Mouse (Mus musculus) layer of hippocampus, adult 9-10 months (tissue): ENCODE data around the gene Hist2h2be.
"Not testable (repeated sequence)": the region's sequence is repeated elsewhere in the genome, so short reads cannot be mapped to it uniquely, and the experiment has no call there.

ENCODE experiments used
- DNase-seq: peaks from one replicate; pipeline ENCODE4 v3.0.0; 2022; ENCODE audit warnings: low spot score

Gene Hist2h2be

DNA sequence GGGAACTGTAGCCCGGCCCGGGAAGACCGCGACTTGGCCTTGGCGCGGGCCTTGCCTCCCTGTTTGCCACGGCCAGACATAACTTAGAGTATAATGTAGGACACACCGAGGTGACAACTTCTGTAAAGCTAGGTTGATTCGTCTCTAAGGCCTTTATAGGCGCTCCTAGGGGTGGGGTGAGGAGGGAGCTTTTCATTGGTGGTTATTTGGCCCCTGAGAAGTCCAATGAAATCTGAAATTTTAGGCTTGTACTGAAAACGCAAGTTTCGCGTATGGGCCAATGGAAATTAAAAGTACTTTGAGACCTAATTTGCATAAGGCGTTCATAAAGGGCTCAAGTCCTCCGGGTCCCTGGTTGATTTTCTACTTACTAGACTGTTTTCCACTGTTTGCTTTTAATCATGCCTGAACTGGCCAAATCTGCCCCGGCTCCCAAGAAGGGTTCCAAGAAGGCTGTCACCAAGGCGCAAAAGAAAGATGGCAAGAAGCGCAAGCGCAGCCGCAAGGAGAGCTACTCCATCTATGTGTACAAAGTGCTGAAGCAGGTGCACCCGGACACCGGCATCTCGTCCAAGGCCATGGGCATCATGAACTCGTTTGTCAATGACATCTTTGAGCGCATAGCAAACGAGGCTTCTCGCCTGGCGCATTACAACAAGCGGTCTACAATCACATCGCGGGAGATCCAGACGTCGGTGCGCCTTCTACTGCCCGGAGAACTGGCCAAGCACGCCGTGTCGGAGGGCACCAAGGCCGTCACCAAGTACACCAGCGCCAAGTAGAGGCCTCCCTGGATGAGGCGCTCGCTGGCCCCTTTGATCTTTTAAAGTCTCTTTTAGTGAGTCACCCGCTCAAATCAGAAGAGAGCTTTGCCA is at the start of gene Hist2h2be, which contains the start of gene Hist2h2ac:
Gene Hist2h2be, plus strand, starts transcription at position 355 of the 875 bp plus-strand sequence.
Gene Hist2h2ac, minus strand, starts transcription at position 116 of the 875 bp plus-strand sequence.
- peak; percentile 95 for DNase-seq

DNA sequence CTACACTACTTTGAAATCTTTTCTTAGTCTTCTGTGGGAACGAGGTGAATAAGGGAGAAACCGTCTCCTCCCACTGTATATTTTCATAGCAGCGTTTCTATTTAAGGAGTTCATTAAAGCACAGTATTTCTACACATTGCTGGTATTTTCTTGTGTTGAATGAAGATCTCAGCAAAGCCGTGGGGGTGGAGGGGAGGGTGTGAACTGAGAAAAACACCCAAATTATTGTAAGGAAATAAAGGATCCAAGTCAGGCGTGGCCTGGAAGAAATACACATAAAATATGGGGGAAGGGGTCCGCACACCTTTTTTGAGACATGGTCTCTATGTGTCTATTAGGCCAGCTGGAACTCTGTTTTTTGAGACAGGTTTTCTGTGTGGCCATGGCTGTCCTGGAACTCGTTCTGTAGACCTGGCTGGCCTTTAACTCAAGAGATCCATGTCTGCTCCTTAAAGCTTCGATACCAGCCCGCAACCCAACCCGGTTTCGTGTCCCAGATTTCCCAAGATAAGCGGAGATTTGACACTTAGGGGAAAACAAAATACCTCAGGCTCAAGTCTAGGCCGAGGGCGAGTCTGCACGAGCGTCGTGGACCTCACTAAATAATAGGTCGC is 49.2 kb upstream of the Hist2h2be start:
- peak; percentile 60 for DNase-seq

DNA sequence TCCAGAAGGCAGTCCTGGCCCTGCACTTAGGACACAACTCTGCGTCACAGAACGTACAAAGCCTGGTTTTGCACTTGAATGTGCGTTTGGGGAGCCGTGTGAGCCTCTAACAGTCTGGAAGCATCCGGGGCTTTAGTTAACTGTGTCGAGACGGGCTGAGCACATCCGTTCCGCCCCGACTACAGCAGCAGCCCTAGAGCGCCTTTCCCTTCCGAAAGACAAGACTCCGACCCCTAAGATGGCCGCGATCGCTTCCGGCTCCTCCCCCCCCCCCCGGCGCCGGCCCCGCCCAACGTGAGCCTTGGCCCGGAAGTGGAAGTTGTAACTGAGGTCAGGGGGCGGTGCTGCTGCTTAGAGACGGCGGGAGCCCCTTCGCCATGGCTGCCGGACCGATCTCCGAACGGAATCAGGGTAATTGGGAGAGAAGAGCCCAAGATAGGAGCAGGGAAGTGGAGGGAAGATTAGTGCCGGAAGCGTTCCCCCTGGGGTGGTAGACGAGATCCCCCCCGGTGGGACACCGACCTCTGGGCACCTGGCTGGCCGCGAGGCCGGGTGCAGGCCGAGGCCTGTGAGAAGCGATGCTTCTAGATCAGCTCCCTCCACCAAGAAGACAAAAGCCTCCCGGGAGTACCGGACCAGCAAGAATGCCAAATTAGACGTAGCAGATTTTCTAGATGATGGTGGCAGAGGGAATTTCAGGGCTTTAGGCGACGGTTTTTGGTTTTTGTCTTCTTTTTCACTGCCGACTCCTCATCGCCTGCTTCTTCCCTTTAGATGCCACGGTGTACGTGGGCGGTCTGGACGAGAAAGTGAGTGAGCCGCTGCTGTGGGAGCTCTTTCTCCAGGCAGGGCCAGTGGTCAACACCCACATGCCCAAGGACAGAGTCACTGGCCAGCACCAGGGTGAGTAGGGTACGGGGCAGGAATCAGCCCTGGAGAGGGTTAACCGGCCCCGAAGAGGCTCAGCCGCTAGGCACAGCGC is 48.4 kb upstream of the Hist2h2be start, which contains the start of gene Sf3b4:
Gene Sf3b4, plus strand, starts transcription at position 136 of the 982 bp plus-strand sequence.
- DNase-seq, result no peak

DNA sequence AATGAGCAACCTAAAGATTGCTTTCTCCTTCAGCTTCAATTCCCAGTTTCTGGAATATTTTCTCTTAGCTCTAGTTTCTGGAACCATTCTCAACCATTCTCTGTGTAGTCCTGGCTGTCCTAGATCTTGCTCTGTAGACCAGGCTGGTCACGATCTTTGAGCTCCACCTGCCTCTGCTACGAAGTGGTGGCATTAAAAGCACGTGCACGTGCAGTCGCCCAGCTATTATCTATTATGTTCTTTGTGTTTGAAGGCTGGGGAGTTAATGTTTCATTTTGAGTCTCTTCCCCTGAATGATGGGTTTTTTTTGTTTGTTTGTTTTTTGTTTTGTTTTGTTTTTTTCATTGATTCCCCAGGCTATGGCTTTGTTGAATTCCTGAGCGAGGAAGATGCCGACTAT is 47.7 kb upstream of the Hist2h2be start:
- DNase-seq, result no peak

DNA sequence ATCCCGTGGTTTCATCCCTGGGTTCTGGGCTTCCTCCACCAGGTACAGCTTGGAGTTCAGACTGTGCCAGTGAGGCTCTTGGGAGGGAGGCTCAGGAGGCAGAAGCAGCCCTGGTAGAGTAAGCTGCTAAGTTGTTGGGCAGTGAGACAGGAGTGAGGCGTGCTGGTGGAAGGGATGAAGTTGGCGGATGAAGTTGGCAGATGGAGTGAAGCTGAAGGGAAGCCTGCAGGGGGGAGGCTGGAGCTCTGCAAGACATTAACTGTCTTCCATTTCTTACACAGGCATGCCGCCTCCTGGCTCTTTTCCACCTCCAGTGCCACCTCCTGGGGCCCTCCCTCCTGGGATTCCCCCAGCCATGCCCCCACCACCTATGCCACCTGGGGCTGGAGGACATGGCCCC is 46.9 kb upstream of the Hist2h2be start:
- DNase-seq, result not testable (repeated sequence)

DNA sequence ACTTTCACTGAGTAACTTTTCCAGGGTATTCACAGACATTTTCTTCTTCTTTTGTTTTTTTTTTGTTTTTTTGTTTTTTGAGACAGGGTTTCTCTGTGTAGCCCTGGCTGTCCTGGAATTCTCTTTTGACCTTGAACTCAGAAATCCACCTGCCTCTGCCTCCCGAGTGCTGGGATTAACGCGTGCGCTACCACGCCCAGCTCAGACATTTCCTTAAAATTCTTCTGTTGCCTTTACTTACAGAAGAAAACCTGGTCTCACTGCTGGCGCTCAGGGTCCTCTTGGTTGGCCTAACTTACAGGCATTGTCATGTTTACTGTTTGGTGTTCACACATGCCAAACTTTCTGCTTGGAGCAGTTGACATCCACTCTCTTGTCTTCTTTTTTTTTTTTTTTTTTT is 45.7 kb upstream of the Hist2h2be start:
- DNase-seq, result no peak

DNA sequence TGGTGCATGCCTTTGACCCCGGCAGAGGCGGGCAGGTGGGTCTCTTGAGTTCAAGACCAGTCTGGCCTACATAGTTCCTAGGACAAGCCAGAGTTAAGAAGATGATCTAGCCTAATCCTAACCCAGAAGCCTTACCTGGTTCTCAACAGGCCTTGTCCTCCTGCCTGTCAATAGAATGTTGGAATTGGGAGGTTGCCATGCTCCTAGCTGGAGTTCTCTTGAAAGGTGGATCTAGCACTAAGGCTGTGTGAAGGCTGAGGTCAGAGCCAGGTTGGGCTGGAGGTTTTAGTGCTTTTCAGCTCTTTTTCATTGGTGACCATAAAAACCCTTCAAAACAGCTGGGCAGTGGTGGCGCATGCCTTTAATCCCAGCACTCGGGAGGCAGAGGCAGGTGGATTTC is 42.5 kb upstream of the Hist2h2be start:
- DNase-seq, result no peak

DNA sequence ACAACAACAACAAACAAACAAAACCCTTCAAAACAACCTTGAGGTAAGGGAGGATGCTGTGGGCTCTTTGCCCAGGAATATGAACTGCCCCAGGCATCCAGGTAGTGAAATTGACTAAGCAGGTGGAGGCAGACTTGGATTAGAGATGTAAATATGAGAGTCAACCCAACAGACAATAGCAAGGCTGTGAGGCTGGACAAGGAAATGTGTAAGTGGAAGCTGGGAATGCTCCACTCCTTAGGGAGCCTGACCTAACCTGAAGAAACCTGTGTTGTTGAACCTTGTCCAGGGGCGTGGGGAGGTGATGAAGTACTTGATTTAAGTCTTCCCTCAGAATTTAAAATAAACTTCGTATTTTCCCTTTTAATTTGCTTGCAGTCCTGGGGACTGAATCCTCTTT is 42.0 kb upstream of the Hist2h2be start:
- no peak for DNase-seq

DNA sequence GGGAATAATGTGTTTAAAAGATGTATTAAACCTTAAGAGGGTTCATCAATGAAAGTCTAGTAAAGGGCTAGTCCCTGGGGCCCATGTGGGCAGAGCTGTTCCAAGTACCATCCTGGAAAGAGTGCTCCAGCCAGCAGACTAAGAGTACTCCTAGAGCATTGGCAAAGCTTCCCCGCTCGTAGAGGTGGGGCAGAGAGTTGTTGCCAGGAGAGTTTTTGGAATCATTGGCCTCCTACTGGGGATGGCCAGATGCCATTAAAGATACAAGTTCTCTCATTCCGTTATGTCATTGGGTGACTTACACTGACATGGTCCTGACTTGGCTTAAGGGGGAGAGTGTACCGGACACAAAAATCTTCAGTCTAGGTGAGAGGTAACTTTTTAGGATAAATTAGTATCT is 41.4 kb upstream of the Hist2h2be start:
- no peak for DNase-seq

DNA sequence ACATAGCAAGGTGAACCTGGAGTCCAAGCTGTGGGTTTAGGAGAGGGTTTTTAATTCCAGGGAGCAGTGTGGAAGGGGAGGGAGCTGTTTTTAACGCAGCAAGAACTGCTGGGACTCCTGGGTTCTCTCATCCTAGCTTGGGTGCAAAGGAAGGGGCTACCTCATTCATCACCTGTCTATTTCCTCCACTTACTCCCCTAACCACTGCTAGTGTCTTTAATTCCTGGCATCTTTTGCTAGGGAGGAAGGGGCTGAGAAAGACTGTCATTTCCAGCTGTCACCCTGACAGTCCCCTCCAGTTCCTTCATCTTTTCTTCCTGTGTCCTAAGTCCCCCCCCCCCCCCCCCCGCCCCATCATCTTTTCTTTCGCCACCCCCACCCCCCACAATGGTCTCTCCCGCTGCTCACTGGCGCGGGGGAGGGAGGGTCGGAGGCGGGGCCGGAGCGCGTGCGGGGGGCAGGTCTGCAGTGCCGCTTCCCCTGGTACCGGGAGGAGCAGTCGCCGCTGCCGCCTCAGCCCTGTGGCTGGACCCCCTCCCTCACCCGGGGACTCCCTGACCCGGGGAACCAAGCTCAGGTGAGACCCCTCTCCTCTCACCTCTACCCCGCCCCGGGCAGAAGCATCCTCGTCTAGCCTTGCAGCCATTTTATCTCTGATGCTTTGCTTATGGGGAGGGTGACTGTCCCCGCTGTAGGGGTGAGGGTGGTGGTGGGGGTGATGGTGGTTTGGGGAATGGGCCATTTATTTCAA is 40.0 kb upstream of the Hist2h2be start, which contains the start of gene Sv2a:
Gene Sv2a, plus strand, starts transcription at position 425 of the 751 bp plus-strand sequence.
- DNase-seq, result no peak

DNA sequence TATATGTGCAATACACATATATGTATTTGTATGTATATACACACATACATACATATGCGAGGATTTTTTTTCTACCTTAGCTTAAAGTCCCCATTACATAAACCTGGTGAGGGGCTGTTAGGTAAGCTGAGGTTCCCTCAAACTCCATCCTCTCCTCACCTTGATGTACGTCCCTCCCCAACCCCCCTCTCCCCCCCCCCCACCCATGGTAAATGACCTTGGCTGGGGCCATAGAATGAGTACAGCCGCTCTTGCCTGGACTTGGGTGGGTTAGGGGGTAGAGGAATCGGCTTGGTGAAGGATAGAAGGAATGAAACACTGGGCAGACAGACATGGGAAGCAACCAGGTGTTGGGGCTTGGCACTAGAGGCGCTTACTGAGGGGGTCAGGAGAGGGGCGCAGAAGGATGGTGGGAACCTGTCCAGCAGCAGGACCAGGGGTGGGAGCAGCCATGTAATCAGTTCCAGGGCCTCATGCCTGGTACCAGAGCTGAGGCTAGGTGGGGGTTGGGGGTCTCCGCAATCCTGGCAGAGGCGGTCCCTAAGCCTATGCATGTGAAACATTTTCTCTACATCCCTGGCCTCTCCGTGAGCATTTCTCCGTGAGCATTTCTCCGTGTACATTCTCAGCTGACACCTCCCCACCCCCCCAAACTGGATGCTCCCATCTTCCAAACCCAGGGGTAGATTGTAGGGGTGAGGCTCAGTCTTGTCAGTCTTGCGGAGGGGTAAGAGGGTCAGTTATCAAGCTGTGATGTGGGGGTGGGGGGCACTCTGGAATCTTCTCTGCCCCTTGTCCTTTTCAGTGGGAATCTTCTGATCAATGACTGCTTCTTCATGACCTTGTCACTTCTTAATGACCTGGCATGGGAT is 39.2 kb upstream of the Hist2h2be start:
- no peak for DNase-seq

DNA sequence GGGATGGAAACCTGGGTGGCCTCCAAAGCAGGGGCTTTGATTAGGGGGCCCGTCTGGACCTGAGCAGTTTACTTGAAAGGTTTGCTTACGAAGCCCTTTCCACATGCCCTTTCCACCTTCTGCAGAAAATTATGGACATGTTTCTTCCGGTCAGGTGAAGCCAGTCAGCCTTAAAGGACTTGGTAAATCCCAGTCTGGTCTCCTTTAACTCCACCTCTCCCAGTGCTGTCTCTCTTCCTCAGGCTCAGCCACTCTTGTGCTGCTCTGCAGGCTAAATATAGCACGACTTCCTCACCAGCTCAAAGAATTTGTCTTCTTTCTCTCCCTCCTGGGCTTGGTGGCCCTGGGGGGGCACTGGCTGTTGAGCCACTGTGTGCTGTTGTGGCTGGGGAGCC is 38.5 kb upstream of the Hist2h2be start:
- no peak for DNase-seq

DNA sequence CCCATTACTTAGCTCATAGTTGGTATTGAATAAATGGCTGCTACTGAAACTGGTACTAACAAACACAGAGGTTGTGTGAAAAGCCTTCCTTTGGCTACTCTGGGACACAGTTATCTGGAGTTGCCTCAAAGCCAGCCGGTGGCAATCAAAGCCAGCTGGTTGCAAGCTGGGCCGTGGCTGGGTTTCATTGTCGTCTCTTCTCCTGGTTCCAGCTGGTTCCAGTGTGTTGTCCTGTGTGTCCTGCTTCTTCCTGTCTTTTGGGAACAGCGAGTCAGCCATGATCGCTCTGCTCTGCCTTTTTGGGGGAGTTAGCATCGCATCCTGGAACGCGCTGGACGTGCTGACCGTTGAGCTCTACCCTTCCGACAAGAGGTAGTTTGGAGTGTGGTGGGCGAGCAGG is 27.9 kb upstream of the Hist2h2be start:
- DNase-seq, result no peak

DNA sequence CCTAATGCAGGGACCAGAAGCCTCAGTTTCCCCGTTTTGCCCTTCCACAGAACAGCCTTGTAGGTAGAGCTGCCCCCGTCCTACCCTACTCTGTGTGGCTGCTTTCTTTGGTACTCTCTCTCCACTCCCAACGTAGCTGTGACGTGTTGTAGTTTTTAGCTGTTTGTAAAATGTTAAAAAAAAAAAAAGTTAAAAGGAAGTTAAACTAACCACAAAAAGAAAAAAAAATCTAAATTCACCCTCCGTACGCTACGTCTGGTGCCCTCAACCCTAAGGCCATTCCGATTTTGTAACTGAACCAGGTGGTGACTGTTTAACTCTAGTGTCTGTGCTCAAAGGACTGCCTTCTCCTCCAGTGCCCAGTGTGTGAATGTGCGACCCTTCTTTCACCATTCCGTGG is 26.0 kb upstream of the Hist2h2be start:
- DNase-seq, result no peak

DNA sequence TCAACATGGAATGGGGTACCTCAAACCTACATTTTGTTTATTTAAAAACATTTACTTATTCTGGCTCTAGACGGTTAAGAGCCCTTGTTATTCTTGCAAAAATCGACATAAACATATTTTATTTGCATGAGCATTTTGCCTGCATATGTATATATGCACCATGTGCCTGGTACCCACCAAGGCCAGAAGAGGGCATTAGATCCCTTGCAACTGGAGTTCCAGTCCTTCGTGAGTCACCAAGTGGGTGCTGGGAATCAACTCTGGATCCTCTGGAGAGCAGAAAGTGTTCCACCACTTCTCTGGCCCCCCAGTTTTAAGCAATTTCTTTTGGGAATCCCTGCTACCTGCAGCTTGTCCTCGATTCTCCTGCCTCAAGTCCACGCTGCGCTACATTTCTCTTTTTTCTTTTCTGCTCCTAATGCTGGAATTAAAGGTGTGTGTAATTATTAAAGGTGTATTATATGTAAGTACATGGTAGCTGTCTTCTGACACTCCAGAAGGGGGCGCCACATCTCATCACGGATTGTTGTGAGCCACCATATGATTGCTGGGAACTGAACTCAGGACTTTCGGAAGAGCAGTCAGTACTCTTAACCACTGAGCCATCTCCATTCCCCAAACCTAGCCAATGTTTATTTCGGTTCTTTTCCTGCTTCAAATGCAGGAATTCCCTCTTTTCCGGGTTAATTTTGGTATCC is 25.2 kb upstream of the Hist2h2be start:
- DNase-seq, result no peak

DNA sequence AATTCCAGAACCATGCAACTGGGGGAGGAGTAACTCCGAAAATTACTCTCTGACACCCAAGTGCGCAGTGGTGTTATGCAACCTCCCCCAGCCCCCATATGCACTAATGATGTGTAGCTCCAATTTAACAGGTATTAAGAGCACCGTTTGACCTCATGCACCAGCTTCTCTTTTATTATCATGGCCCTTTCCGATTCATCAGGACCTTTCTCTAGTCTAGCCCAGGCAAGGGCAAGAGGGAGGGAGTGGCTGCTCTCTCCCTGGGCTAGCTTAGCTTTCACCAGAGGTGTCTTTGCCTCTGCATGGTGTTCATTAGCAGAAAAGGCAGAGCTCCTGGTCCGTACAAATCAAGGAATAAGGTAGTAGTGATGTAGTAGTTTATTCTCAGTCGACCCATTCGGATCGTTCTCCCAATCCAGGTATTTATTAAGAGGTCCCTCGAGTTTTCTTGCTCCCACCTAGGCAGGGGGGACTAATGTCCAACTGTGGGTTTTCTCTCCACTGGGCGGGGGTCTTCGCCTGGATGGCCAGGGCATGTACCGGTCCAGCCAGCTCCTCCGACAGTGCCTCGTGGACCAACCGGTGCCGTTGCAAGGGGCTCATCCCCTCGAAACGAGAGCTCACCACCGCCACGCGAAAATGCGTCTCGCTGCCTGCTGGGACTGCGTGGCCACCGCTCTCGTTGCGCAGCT is 24.3 kb upstream of the Hist2h2be start:
- DNase-seq, result no peak

DNA sequence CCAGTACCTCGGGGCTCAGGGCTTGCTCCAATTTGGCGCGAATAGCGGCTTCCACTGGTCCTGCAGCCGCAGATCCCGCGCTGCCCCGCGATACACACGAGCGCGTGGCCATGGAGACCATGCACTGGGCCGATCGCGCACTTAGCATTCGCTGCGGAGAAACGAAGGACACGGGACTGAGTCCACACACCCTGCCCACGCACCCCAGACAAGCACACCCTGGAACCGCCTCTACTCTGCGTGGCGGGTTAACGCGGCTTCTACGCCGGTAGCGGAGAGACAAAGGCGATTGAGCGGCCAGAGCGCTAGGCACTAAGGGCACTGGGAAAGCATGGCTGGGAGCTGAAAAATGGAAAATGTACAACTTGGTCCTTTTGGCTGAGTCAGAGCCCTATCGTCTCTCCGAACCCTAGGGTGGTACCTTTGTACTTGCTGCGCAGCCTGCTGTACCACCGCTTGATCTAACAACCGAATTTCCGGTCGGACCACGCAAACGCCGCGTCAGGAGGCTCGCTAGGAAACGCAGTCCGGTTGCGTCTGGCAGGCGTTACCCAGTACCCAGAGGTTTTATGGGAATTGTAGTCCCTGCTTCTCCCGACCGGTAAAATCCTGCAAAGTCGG is 23.7 kb upstream of the Hist2h2be start:
- DNase-seq, result peak; percentile 76

DNA sequence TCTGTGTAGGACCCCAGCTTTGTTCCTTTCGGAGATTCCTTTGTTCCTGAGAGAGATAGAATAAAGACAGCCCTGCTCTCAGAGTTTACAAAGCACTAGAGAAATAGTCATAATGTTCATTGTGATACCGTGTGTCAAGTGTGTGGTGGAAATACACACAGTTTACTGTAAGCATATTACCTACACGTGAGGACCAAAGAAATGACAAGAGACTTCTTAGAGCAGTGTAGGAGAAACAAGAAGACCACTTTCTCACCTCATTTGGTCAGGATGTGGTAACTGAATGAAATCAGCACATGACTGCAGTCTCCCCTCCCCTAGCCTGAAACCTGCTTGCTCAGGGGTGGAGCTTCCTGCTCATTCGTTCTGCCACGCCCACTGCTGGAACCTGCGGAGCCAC is 22.7 kb upstream of the Hist2h2be start:
- no peak for DNase-seq
